Mouse (Mus musculus): ENCODE data around the gene Rps17. TPM values are rescaled to one million over a fixed set of nuclear protein-coding genes. Genes with fewer than 3 reads are reported as not detected.

Rps17 gene
- total and polyA plus RNA-seq, 3 experiments = 2,532 to 5,238 (median 5,063) TPM

DNA sequence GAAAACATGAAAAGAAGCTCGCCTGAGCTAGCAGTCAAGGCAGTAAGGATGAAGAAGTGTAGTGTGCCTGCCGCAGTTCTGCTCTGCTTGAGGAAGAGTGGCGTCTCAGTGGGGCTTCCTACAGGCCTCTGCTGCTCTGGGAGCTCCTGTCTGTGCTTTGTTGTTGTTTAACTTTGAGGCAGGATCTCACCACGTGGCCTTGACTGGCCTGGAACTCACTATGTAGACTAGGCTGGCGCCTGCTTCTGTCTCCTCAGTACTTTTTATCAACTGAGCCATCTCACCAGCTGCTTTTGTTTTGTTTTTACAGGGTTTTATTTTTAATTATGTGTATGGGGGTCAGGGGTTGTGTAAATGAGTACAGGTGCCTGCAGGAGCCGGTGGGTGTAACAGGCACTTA lies 46.8 kb downstream of the Rps17 start:
- Histone ChIP-seq H3K4me3 (replicated peaks in 1 of 3; ENCODE audit: low read depth in 2 of 3, low read length in 2 of 3, poor library complexity in 1 of 3) (no peak overlapping the region), H3K4me2 (ENCODE audit: insufficient read depth, low read depth, poor library complexity, severe bottlenecking) (no peak overlapping the region), H3K27ac (ENCODE audit: insufficient read depth, low read depth) (no peak overlapping the region), H3K79me2 (replicated peaks; ENCODE audit: control insufficient read depth, extremely low read depth, insufficient read depth, poor library complexity, severe bottlenecking) (no peaks in the 10 kb centered on the region), H3K4me1 (ENCODE audit: control insufficient read depth in 1 of 2, insufficient read depth in 2 of 2) (peaks cover 3 to 28% of the 10 kb centered on the region in 2 experiments; a peak in 3 of 4 replicates), H3K9me3 (replicated peaks; ENCODE audit: low read length) (no peaks in the 10 kb centered on the region), H3K36me3 (replicated peaks in 1 of 2; ENCODE audit: control insufficient read depth in 1 of 2, insufficient read depth in 1 of 2, low read length in 1 of 2) (peaks cover 17 to 56% of the 10 kb centered on the region in 2 experiments), H3K27me3 (replicated peaks) (no peaks in the 10 kb centered on the region), H3K9ac (ENCODE audit: insufficient read depth, low read depth) (no peak overlapping the region)
- DNase-seq (ENCODE audit: extremely low read depth) = no peak
- dilution Hi-C loops (cut with MboI; ENCODE audit: extremely low pct_ligation_motif_present, extremely low pct_unique_long_range_greater_than_20kb, low sequenced_read_pairs) = no loop called here
- TF ChIP-seq MYC (IDR thresholded peaks at IDR 0.05; ENCODE audit: low read depth, low read length) (no peak), RCOR1 (conservative IDR thresholded peaks at IDR 0.05; ENCODE audit: low read depth, low read length) (no peak), USF1 (IDR thresholded peaks at IDR 0.05; ENCODE audit: low read depth, low read length) (no peak), CHD1 (IDR thresholded peaks at IDR 0.05; ENCODE audit: low read depth, low read length) (no peak), MEF2A (IDR thresholded peaks at IDR 0.05; ENCODE audit: borderline replicate concordance, low read depth, low read length) (no peak), BHLHE40 (IDR thresholded peaks at IDR 0.05; ENCODE audit: low read depth, low read length) (no peak), SIN3A (IDR thresholded peaks at IDR 0.05; ENCODE audit: low read length) (no peak), HCFC1 (IDR thresholded peaks at IDR 0.05; ENCODE audit: low read depth, low read length) (no peak)
- in situ Hi-C loops (cut with MboI; ENCODE audit: low pct_ligation_motif_present, low pct_unique_long_range_greater_than_20kb, low sequenced_read_pairs) = no loop called here

DNA sequence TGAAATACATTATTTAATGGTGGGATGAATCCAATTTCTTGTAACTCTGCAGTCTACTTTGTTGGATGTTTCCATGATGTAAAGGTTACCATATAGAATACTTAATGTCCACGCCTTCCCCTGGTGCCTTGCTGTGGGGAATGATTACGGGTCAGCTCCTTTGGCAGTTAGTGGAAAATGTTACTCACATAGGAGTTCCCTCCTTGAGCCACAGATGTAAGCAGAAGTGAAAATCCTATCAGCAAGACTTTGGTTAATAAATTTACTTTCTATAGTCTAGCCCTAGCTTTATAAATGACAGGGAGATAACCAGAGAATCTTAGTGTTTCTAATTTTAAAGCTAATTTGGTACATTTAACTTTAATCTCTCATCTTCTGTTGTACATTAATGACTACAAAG lies 49.9 kb downstream of the Rps17 start:
- TF ChIP-seq USF1 (IDR thresholded peaks at IDR 0.05; ENCODE audit: low read depth, low read length) (no peak), MYC (IDR thresholded peaks at IDR 0.05; ENCODE audit: low read depth, low read length) (no peak), JUND (conservative IDR thresholded peaks at IDR 0.05; ENCODE audit: low read depth, low read length) (peak; percentile 91), MEF2A (IDR thresholded peaks at IDR 0.05; ENCODE audit: borderline replicate concordance, low read depth, low read length) (no peak), ETS1 (conservative IDR thresholded peaks at IDR 0.05; ENCODE audit: low read depth, low read length) (peak; percentile 60), RAD21 (IDR thresholded peaks at IDR 0.05; ENCODE audit: low read depth, low read length) (no peak), ELF1 (IDR thresholded peaks at IDR 0.05; ENCODE audit: low read depth, low read length) (no peak), NELFE (IDR thresholded peaks at IDR 0.05; ENCODE audit: low read depth, low read length) (no peak), EP300 (IDR thresholded peaks at IDR 0.05; ENCODE audit: low read length) (peak; percentile 90), MAZ (IDR thresholded peaks at IDR 0.05; ENCODE audit: low read depth, low read length) (no peak), IRF4 (IDR thresholded peaks at IDR 0.05; ENCODE audit: low read depth, low read length) (peak; percentile 78), HCFC1 (IDR thresholded peaks at IDR 0.05; ENCODE audit: low read depth, low read length) (no peak), CHD2 (IDR thresholded peaks at IDR 0.05; ENCODE audit: low read length) (no peak), MAFK (IDR thresholded peaks at IDR 0.05; ENCODE audit: insufficient replicate concordance, low read length) (no peak), ZMIZ1 (IDR thresholded peaks at IDR 0.05; ENCODE audit: low read depth, low read length) (no peak), JUN (IDR thresholded peaks at IDR 0.05; ENCODE audit: insufficient read depth, low read depth, low read length) (peak; percentile 78), ZKSCAN1 (IDR thresholded peaks at IDR 0.05; ENCODE audit: borderline replicate concordance, low read depth, low read length) (no peak), GABPA (IDR thresholded peaks at IDR 0.05; ENCODE audit: insufficient replicate concordance, low read depth, low read length) (no peak), ZNF384 (IDR thresholded peaks at IDR 0.05; ENCODE audit: low read depth, low read length) (no peak)
- dilution Hi-C loops (cut with MboI; ENCODE audit: extremely low pct_ligation_motif_present, extremely low pct_unique_long_range_greater_than_20kb, low sequenced_read_pairs) = no loop called here
- Histone ChIP-seq H3K27ac (ENCODE audit: insufficient read depth, low read depth) (no peak overlapping the region), H3K4me2 (ENCODE audit: insufficient read depth, low read depth, poor library complexity, severe bottlenecking) (no peak overlapping the region), H3K79me2 (replicated peaks; ENCODE audit: control insufficient read depth, extremely low read depth, insufficient read depth, poor library complexity, severe bottlenecking) (no peaks in the 10 kb centered on the region), H3K27me3 (replicated peaks) (no peaks in the 10 kb centered on the region), H3K4me1 (ENCODE audit: control insufficient read depth in 1 of 2, insufficient read depth in 2 of 2) (peaks cover 3 to 32% of the 10 kb centered on the region in 2 experiments; a peak in 3 of 4 replicates), H3K9me3 (replicated peaks; ENCODE audit: low read length) (no peaks in the 10 kb centered on the region), H3K4me3 (replicated peaks in 1 of 3; ENCODE audit: low read depth in 2 of 3, low read length in 2 of 3, poor library complexity in 1 of 3) (no peak overlapping the region), H3K36me3 (replicated peaks in 1 of 2; ENCODE audit: control insufficient read depth in 1 of 2, insufficient read depth in 1 of 2, low read length in 1 of 2) (peaks cover 12 to 47% of the 10 kb centered on the region in 2 experiments), H3K9ac (ENCODE audit: insufficient read depth, low read depth) (no peak overlapping the region)
- in situ Hi-C loops (cut with MboI; ENCODE audit: low pct_ligation_motif_present, low pct_unique_long_range_greater_than_20kb, low sequenced_read_pairs) = no loop called here
- DNase-seq (ENCODE audit: extremely low read depth) = peak; percentile 51
